Mouse (Mus musculus) kidney, adult 11 months (tissue): ENCODE data around the gene Rngtt.

Source experiments
- DNase-seq: peaks from one replicate; pipeline ENCODE4 v3.0.0; 2022

Gene Rngtt

GRCm38 (mm10) chr4:33523774-33524173, 213.7 kb downstream of the Rngtt start:
- DNase-seq, result no peak

- DNase-seq, result peak; percentile 25
Observed at GRCm38 (mm10) chr4:33524481-33525141, 214.5 kb downstream of the Rngtt start.

GRCm38 (mm10) chr4:33525272-33525671, 215.2 kb downstream of the Rngtt start:
- no peak for DNase-seq

GRCm38 (mm10) chr4:33526092-33526491, 216.0 kb downstream of the Rngtt start:
- no peak for DNase-seq

GRCm38 (mm10) chr4:33526675-33527074, 216.6 kb downstream of the Rngtt start:
- DNase-seq, result no peak

- DNase-seq, result no peak
Observed at GRCm38 (mm10) chr4:33532596-33532995, 222.5 kb downstream of the Rngtt start.

- no peak for DNase-seq
Observed at GRCm38 (mm10) chr4:33544755-33545576, 234.9 kb downstream of the Rngtt start.

- no peak for DNase-seq
Observed at GRCm38 (mm10) chr4:33545577-33545879, 235.4 kb downstream of the Rngtt start.

GRCm38 (mm10) chr4:33546278-33546677, 236.2 kb downstream of the Rngtt start:
- DNase-seq, result no peak

- DNase-seq, result no peak
Observed at GRCm38 (mm10) chr4:33547315-33547929, 237.3 kb downstream of the Rngtt start.

- no peak for DNase-seq
Observed at GRCm38 (mm10) chr4:33549606-33550005, 239.5 kb downstream of the Rngtt start.
